Mouse (Mus musculus) gastrocnemius, adult 18-20 months (tissue): ENCODE measurements around the gene Sigmar1. TPM values are rescaled to one million over a fixed set of nuclear protein-coding genes. Genes with fewer than 3 reads are reported as not detected.

Source experiments
- total RNA-seq, 2 experiments: library from RNA; stranded (reverse); gene quantifications; 2 replicates each; pipeline ENCODE4 v1.2.3; 2021

The Sigmar1 gene
- total RNA-seq, 2 experiments from 2014 or later, result 8.4 to 9.4 TPM

Other genes with a start within 250 kb of the Sigmar1 start
- not detected for gene 1110017D15Rik, start 238.8 kb downstream of the Sigmar1 start, total RNA-seq
- gene Fam219a, start 186.6 kb downstream of the Sigmar1 start, total RNA-seq, result 10 to 100 TPM; 21.5 to 21.9 TPM
- gene Dnaic1, start 186.4 kb downstream of the Sigmar1 start, total RNA-seq, result under 1 TPM; 0.55 to 0.73 TPM
- 10 to 100 TPM in 1 of 2 experiments, 1 to 10 TPM in 1; 8.6 to 15.3 TPM for gene Enho, start 115.8 kb downstream of the Sigmar1 start, total RNA-seq
- gene Cntfr, start 59.1 kb downstream of the Sigmar1 start, total RNA-seq, result 10 to 100 TPM; 14.4 to 47.1 TPM
- 10 to 100 TPM; 44.7 to 53.1 TPM for gene Il11ra1, start 56.2 kb downstream of the Sigmar1 start, total RNA-seq
- 10 to 100 TPM; 46.9 to 48.3 TPM for gene Rpp25l, start 42.6 kb downstream of the Sigmar1 start, total RNA-seq
- gene Dctn3, start 33.0 kb downstream of the Sigmar1 start, total RNA-seq, result 10 to 100 TPM; 42.5 to 45.3 TPM
- gene Arid3c, start 25.0 kb downstream of the Sigmar1 start, total RNA-seq, result not detected
- gene Galt, start 929 bp downstream of the Sigmar1 start, total RNA-seq, result 10 to 100 TPM; 30.0 to 32.8 TPM
- 10 to 100 TPM; 18.1 to 19.1 TPM for gene Ccl27a, start 18.1 kb upstream of the Sigmar1 start, total RNA-seq
- not detected for gene Gm21541, start 147.5 kb upstream of the Sigmar1 start, total RNA-seq
- 1 to 10 TPM in 1 of 2 experiments, under 1 TPM in 1; 0.37 to 1.4 TPM for gene Gm20878, start 185.4 kb upstream of the Sigmar1 start, total RNA-seq
- not detected for gene Fam205a4, start 209.9 kb upstream of the Sigmar1 start, total RNA-seq